Mouse (Mus musculus): ENCODE results near the gene H2-Q4. TPM values are rescaled to one million over a fixed set of nuclear protein-coding genes. Genes with fewer than 3 reads are reported as not detected.
"Not testable (repeated sequence)": the region's sequence is repeated elsewhere in the genome, so short reads cannot be mapped to it uniquely, and the experiment has no call there.

The H2-Q4 gene
- total and polyA plus RNA-seq, 2 experiments from 2014 or later, result 1.0 to 1.4 TPM

GRCm38 (mm10) chr17:35354071-35354470 lies 25.3 kb upstream of the H2-Q4 start:
- no peak overlapping the region for H3K9ac ChIP-seq (replicated peaks; ENCODE audit: low read length, poor library complexity, severe bottlenecking)
- TF ChIP-seq CTCF (IDR thresholded peaks at IDR 0.05), result no peak
- no peaks in the 10 kb centered on the region; the same call in 1 of the 2 replicates for H3K4me1 ChIP-seq (ENCODE audit: insufficient read depth, low read length)
- H3K27ac ChIP-seq (ENCODE audit: low read depth, low read length), result no peak overlapping the region
- no peak overlapping the region for H3K4me3 ChIP-seq (ENCODE audit: low read depth, low read length)
- ATAC-seq (ENCODE audit: low FRiP score) (no peak), DNase-seq (ENCODE audit: low spot score) (no peak)
- 77% methylated on average over 2 of the region's 2 CpGs for WGBS
- H3K9me3 ChIP-seq (ENCODE audit: low read length), result no peaks in the 10 kb centered on the region
- H3K27me3 ChIP-seq (ENCODE audit: insufficient read depth, low read length), result no peaks in the 10 kb centered on the region
- H3K36me3 ChIP-seq (ENCODE audit: insufficient read depth, low read length), result no peaks in the 10 kb centered on the region
- H3K4me2 ChIP-seq (ENCODE audit: low read depth, low read length, poor library complexity, severe bottlenecking), result no peak overlapping the region

GRCm38 (mm10) chr17:35357086-35357485 lies 22.3 kb upstream of the H2-Q4 start:
- Histone ChIP-seq H3K9ac (replicated peaks; ENCODE audit: low read length, poor library complexity, severe bottlenecking) (no peak overlapping the region), H3K27me3 (ENCODE audit: insufficient read depth, low read length) (no peaks in the 10 kb centered on the region), H3K4me1 (ENCODE audit: insufficient read depth, low read length) (no peaks in the 10 kb centered on the region; the same call in 1 of the 2 replicates), H3K27ac (ENCODE audit: low read depth, low read length) (no peak overlapping the region), H3K9me3 (ENCODE audit: low read length) (no peaks in the 10 kb centered on the region), H3K36me3 (ENCODE audit: insufficient read depth, low read length) (no peaks in the 10 kb centered on the region), H3K4me3 (ENCODE audit: low read depth, low read length) (no peak overlapping the region), H3K4me2 (ENCODE audit: low read depth, low read length, poor library complexity, severe bottlenecking) (no peak overlapping the region)
- DNase-seq (ENCODE audit: low spot score) (no peak), ATAC-seq (ENCODE audit: low FRiP score) (no peak)
- WGBS, result 39% methylated on average over 1 of the region's 1 CpGs
- TF ChIP-seq CTCF (IDR thresholded peaks at IDR 0.05), result no peak

- peak overlapping the region; percentile 37 for H3K4me3 ChIP-seq (ENCODE audit: low read depth, low read length)
- 9% methylated on average over 38 of the region's 38 CpGs for WGBS
- H3K9ac ChIP-seq (replicated peaks; ENCODE audit: low read length, poor library complexity, severe bottlenecking), result peak overlapping the region; percentile 44
- ATAC-seq (ENCODE audit: low FRiP score) (no peak), DNase-seq (ENCODE audit: low spot score) (no peak)
- no peaks in the 10 kb centered on the region for H3K27me3 ChIP-seq (ENCODE audit: insufficient read depth, low read length)
- no peaks in the 10 kb centered on the region for H3K36me3 ChIP-seq (ENCODE audit: insufficient read depth, low read length)
- TF ChIP-seq CTCF (IDR thresholded peaks at IDR 0.05), result no peak
- H3K4me1 ChIP-seq (ENCODE audit: insufficient read depth, low read length), result no peaks in the 10 kb centered on the region; the same call in 1 of the 2 replicates
- peak overlapping the region; percentile 60 for H3K4me2 ChIP-seq (ENCODE audit: low read depth, low read length, poor library complexity, severe bottlenecking)
- H3K27ac ChIP-seq (ENCODE audit: low read depth, low read length), result no peak overlapping the region
- H3K9me3 ChIP-seq (ENCODE audit: low read length), result no peaks in the 10 kb centered on the region
Observed at GRCm38 (mm10) chr17:35358763-35359469, 20.5 kb upstream of the H2-Q4 start.

GRCm38 (mm10) chr17:35359470-35359862 lies 20.0 kb upstream of the H2-Q4 start:
- DNase-seq (ENCODE audit: low spot score) (no peak), ATAC-seq (ENCODE audit: low FRiP score) (no peak)
- TF ChIP-seq CTCF (IDR thresholded peaks at IDR 0.05), result no peak
- Histone ChIP-seq H3K9me3 (ENCODE audit: low read length) (no peaks in the 10 kb centered on the region), H3K27me3 (ENCODE audit: insufficient read depth, low read length) (no peaks in the 10 kb centered on the region), H3K4me1 (ENCODE audit: insufficient read depth, low read length) (no peaks in the 10 kb centered on the region; the same call in 1 of the 2 replicates), H3K36me3 (ENCODE audit: insufficient read depth, low read length) (no peaks in the 10 kb centered on the region), H3K4me2 (ENCODE audit: low read depth, low read length, poor library complexity, severe bottlenecking) (peak overlapping the region; percentile 60), H3K4me3 (ENCODE audit: low read depth, low read length) (peak overlapping the region; percentile 37), H3K27ac (ENCODE audit: low read depth, low read length) (no peak overlapping the region), H3K9ac (replicated peaks; ENCODE audit: low read length, poor library complexity, severe bottlenecking) (peak overlapping the region; percentile 44)
- 22% methylated on average over 21 of the region's 21 CpGs for WGBS

- H3K9ac ChIP-seq (replicated peaks; ENCODE audit: low read length, poor library complexity, severe bottlenecking), result 0 out of 2 replicates have a peak overlapping the region, but pooled peaks have one; percentile 33
- H3K27me3 ChIP-seq (ENCODE audit: insufficient read depth, low read length), result peaks cover 3% of the 10 kb centered on the region; the same call in 1 of the 2 replicates
- peak overlapping the region; percentile 46 for H3K4me3 ChIP-seq (ENCODE audit: low read depth, low read length)
- no peaks in the 10 kb centered on the region for H3K36me3 ChIP-seq (ENCODE audit: insufficient read depth, low read length)
- TF ChIP-seq CTCF (IDR thresholded peaks at IDR 0.05), result no peak
- H3K9me3 ChIP-seq (ENCODE audit: low read length), result no peaks in the 10 kb centered on the region
- 2% methylated on average over 61 of the region's 70 CpGs for WGBS
- peak; percentile 44; the same call in 1 of the 2 replicates for ATAC-seq (ENCODE audit: low FRiP score)
- no peak overlapping the region for H3K27ac ChIP-seq (ENCODE audit: low read depth, low read length)
- DNase-seq (ENCODE audit: low spot score), result no peak
- H3K4me2 ChIP-seq (ENCODE audit: low read depth, low read length, poor library complexity, severe bottlenecking), result peak overlapping the region; percentile 91
- no peaks in the 10 kb centered on the region for H3K4me1 ChIP-seq (ENCODE audit: insufficient read depth, low read length)
Observed at GRCm38 (mm10) chr17:35379729-35380451, 473 bp downstream of the H2-Q4 start.

GRCm38 (mm10) chr17:35389796-35390195 lies 10.4 kb downstream of the H2-Q4 start:
- WGBS, result 8% methylated on average over 7 of the region's 7 CpGs

GRCm38 (mm10) chr17:35392671-35393070 lies 13.3 kb downstream of the H2-Q4 start:
- not testable (repeated sequence) for H3K9ac ChIP-seq (replicated peaks; ENCODE audit: low read length, poor library complexity, severe bottlenecking); H3K36me3 ChIP-seq (ENCODE audit: insufficient read depth, low read length); H3K27me3 ChIP-seq (ENCODE audit: insufficient read depth, low read length); H3K4me2 ChIP-seq (ENCODE audit: low read depth, low read length, poor library complexity, severe bottlenecking); DNase-seq (ENCODE audit: low spot score); H3K27ac ChIP-seq (ENCODE audit: low read depth, low read length); H3K4me3 ChIP-seq (ENCODE audit: low read depth, low read length); H3K9me3 ChIP-seq (ENCODE audit: low read length); ATAC-seq (ENCODE audit: low FRiP score); H3K4me1 ChIP-seq (ENCODE audit: insufficient read depth, low read length)
- WGBS, result 83% methylated on average over 2 of the region's 2 CpGs

More at GRCm38 (mm10) chr17:35389796-35390195, 10.4 kb downstream of the H2-Q4 start:
- not testable (repeated sequence) for H3K4me2 ChIP-seq (ENCODE audit: low read depth, low read length, poor library complexity, severe bottlenecking); H3K9ac ChIP-seq (replicated peaks; ENCODE audit: low read length, poor library complexity, severe bottlenecking); H3K27ac ChIP-seq (ENCODE audit: low read depth, low read length); H3K36me3 ChIP-seq (ENCODE audit: insufficient read depth, low read length); H3K4me3 ChIP-seq (ENCODE audit: low read depth, low read length); H3K4me1 ChIP-seq (ENCODE audit: insufficient read depth, low read length); H3K9me3 ChIP-seq (ENCODE audit: low read length); ATAC-seq (ENCODE audit: low FRiP score); H3K27me3 ChIP-seq (ENCODE audit: insufficient read depth, low read length)
- peak; percentile 5 for DNase-seq (ENCODE audit: low spot score)
- TF ChIP-seq CTCF (IDR thresholded peaks at IDR 0.05), result peak; percentile 66

DNA sequence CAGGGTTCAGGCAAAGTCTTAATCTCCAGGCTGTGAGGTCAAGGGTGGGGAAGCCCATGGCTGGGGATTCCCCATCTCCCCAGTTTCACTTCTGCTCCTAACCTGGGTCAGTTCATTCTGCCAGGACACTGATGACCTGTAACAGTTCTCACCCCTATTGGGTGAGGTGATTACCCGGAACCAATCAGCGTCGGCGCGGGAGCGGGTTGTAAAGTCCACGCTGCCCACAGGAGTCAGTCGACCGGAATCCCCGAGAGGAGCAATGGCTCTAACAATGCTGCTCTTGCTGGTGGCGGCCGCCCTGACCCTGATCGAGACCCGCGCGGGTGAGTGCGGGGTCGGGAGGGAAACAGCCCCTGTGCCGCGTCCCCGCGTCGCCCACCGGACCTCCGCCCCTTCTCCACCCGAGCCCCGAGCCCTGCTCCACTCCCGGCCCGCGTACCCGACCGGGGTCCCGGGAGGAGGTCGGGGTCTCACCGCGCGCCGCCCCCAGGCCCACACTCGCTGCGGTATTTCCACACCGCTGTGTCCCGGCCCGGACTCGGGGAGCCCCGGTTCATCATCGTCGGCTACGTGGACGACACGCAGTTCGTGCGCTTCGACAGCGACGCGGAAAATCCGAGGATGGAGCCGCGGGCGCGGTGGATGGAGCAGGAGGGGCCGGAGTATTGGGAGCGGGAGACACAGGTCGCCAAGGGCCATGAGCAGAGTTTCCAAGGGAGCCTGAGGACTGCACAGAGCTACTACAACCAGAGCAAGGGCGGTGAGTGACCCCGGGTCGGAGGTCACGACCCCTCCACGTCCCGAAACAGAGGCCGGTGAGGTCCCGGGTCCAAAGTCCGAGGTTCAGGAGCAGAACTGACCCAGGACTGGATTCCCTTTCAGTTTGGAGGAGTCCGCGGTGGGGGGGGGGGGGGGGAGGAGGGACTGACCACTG lies 14.7 kb downstream of the H2-Q4 start:
- Histone ChIP-seq H3K4me2 (ENCODE audit: low read depth, low read length, poor library complexity, severe bottlenecking) (peak overlapping the region; percentile 30; the same call in 1 of the 2 replicates), H3K4me3 (ENCODE audit: low read depth, low read length) (peak overlapping the region; percentile 13; the same call in 1 of the 2 replicates)
- not testable (repeated sequence) for H3K27ac ChIP-seq (ENCODE audit: low read depth, low read length); H3K36me3 ChIP-seq (ENCODE audit: insufficient read depth, low read length); H3K27me3 ChIP-seq (ENCODE audit: insufficient read depth, low read length); H3K9me3 ChIP-seq (ENCODE audit: low read length); H3K9ac ChIP-seq (replicated peaks; ENCODE audit: low read length, poor library complexity, severe bottlenecking); DNase-seq (ENCODE audit: low spot score); H3K4me1 ChIP-seq (ENCODE audit: insufficient read depth, low read length)
- ATAC-seq (ENCODE audit: low FRiP score), result peak; percentile 86
- 2% methylated on average over 54 of the region's 75 CpGs for WGBS
